9 mouse cellular contexts compared by ENCODE assay signal in genomic region chr1:33663163-33663562, GRCm38 (mm10). TPM values are rescaled to one million over a fixed set of nuclear protein-coding genes. Genes with fewer than 3 reads are reported as not detected.
DNase-seq lines count a peak whose midpoint lies in the region; ATAC-seq lines count a peak whose summit lies in the region.
"Had no signal": no experiment of that assay in that cellular context is flagged by ENCODE, and none has a peak within 500 bp of the region (broad histone marks: within the 10 kb centered on the region; RNA-seq: fewer than 3 reads in every experiment).

No protein-coding gene starts in this region.

- intact Hi-C loops in left cerebral cortex, postnatal 14 days (cut with DNase I): no loop called here

- no peaks in the 10 kb centered on the region for H3K4me1 ChIP-seq in midbrain, embryonic 16.5 days (ENCODE audit: control insufficient read depth, insufficient read depth, low read length)

- H3K9me3 ChIP-seq in midbrain, embryonic 16.5 days (replicated peaks; ENCODE audit: control insufficient read depth, low read length, poor library complexity, severe bottlenecking): no peaks in the 10 kb centered on the region

- ATAC-seq in megakaryocyte, adult 5-6 weeks (ENCODE audit: poor library complexity, severe bottlenecking): peak; percentile 80
- no peak for ATAC-seq in midbrain, embryonic 16.5 days

- H3K4me2 ChIP-seq in midbrain, embryonic 16.5 days (ENCODE audit: low read length): no peak overlapping the region

- H3K36me3 ChIP-seq in midbrain, embryonic 16.5 days (ENCODE audit: control insufficient read depth, insufficient read depth, low read length): no peaks in the 10 kb centered on the region; the same call in 1 of the 2 replicates

- H3K9ac ChIP-seq in midbrain, embryonic 16.5 days (ENCODE audit: low read depth, low read length): no peak overlapping the region

- H3K27ac ChIP-seq in midbrain, embryonic 16.5 days (ENCODE audit: low read length): no peak overlapping the region

- peak; percentile 48 to 59 for DNase-seq in cerebellum, postnatal 10 days
- DNase-seq in cerebellum, adult 11 months: no peak
- peak; percentile 26 to 39 for DNase-seq in left cerebral cortex, postnatal 14 days (ENCODE audit: low spot score in 2 of 2)
- no peak for DNase-seq in left cerebral cortex, adult 18-20 months (ENCODE audit: low spot score in 2 of 2)
- DNase-seq in NIH3T3 (ENCODE audit: low read depth): peak; percentile 76
- no peak for DNase-seq in right cerebral cortex, postnatal 14 days
- DNase-seq: layer of hippocampus, adult 9-11 months had no signal

- no peaks in the 10 kb centered on the region for H3K27me3 ChIP-seq in midbrain, embryonic 16.5 days (ENCODE audit: control insufficient read depth, insufficient read depth, low read depth, low read length)

- no peak overlapping the region for H3K4me3 ChIP-seq in midbrain, embryonic 16.5 days (ENCODE audit: low read depth, low read length)

RNA-seq across cellular contexts. Expression of gene Prim2, which starts 6.4 kb away (rescaled TPM):
- 1 to 10 TPM; 5.6 to 6.0 TPM for total RNA-seq in left cerebral cortex, postnatal 14 days (2021)
- total RNA-seq in left cerebral cortex, adult 18-20 months (2021): 1 to 10 TPM; 6.7 to 6.9 TPM
- 35.7 and 45.3 TPM in 2 replicates for total RNA-seq in megakaryocyte, adult 5-6 weeks (2015)
- total RNA-seq in megakaryocyte, adult 5-6 weeks (2017): 48.3 and 51.7 TPM in 2 replicates
- 21.4 and 22.9 TPM in 2 replicates for polyA plus RNA-seq in midbrain, embryonic 16.5 days (2015; fragmentation: Nextera tagmentation; extraction: Ambion mirVana)

RNA-seq across cellular contexts. Expression of gene Rab23, which starts 56.5 kb away (rescaled TPM):
- total RNA-seq in left cerebral cortex, postnatal 14 days (2021): 10 to 100 TPM; 26.7 to 30.6 TPM
- total RNA-seq in left cerebral cortex, adult 18-20 months (2021): 10 to 100 TPM; 26.8 to 31.2 TPM
- 2.8 and 3.1 TPM in 2 replicates for total RNA-seq in megakaryocyte, adult 5-6 weeks (2015)
- total RNA-seq in megakaryocyte, adult 5-6 weeks (2017): 1.7 and 3.0 TPM in 2 replicates
- 33.3 and 35.9 TPM in 2 replicates for polyA plus RNA-seq in midbrain, embryonic 16.5 days (2015; fragmentation: Nextera tagmentation; extraction: Ambion mirVana)

Comparison
In these comparisons a context has a peak if more than half of its experiments do, and no peak if none do; other contexts are left out.
1. DNase-seq: peak in cerebellum, postnatal 10 days (2 of 2), left cerebral cortex, postnatal 14 days (2 of 2) and NIH3T3 (single experiment); none in cerebellum, adult 11 months (single experiment), left cerebral cortex, adult 18-20 months (0 of 2) and right cerebral cortex, postnatal 14 days (single experiment).
2. RNA of gene Prim2, which starts 6.4 kb away (total RNA-seq): 35.7 to 51.7 TPM in megakaryocyte, adult 5-6 weeks; 6.7 to 6.9 TPM in left cerebral cortex, adult 18-20 months and 5.6 to 6.0 TPM in left cerebral cortex, postnatal 14 days; every median in the first group is over 4 times any median in the second.
3. RNA of gene Rab23, which starts 56.5 kb away (total RNA-seq): 26.8 to 31.2 TPM in left cerebral cortex, adult 18-20 months and 26.7 to 30.6 TPM in left cerebral cortex, postnatal 14 days; 1.7 to 3.1 TPM in megakaryocyte, adult 5-6 weeks; every median in the first group is over 4 times any median in the second.